Mouse (Mus musculus) urinary bladder, postnatal 4 days (tissue): Measurements from ENCODE around the gene Vmn1r183.
"Not testable (repeated sequence)": the region's sequence is repeated elsewhere in the genome, so short reads cannot be mapped to it uniquely, and the experiment has no call there.

Experiments used
- DNase-seq, 2 experiments: peaks; one replicate each; pipeline ENCODE4 v3.0.0; 2021 to 2022; ENCODE audit warnings: low spot score in 2 of 2

Vmn1r183 gene

DNA sequence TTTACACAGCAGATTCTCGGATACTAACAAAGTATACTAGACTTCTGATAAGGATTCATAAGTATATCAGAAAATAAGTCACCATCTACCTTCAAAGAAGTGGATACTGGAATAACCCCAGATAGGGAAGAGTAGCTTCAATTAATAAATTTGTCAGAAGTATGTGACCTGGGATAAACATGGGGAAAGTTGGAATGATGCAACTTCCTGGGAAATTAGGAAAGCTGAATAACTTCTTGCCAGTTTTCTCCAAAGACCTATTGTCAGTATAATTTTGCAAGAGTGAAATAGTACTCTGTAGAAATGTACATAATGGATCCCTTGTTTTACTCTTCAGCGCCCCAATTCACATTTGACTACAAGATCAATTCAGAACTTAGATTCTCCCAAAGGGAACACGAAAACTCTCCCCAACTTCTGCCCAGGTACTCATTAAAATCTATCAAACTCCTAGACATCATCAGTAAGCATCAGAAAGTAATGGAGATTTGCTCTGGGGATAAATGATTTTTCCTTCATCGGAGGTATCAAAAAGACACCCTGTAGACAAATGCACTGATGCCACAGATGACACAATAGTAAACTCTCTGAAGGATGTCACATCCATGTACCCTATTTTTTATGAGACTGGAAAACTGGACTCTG is at the start of gene Vmn1r183:
TSS of gene Vmn1r183 (plus strand) at position 595 of the 645 bp plus-strand sequence.
- no peak for DNase-seq

DNA sequence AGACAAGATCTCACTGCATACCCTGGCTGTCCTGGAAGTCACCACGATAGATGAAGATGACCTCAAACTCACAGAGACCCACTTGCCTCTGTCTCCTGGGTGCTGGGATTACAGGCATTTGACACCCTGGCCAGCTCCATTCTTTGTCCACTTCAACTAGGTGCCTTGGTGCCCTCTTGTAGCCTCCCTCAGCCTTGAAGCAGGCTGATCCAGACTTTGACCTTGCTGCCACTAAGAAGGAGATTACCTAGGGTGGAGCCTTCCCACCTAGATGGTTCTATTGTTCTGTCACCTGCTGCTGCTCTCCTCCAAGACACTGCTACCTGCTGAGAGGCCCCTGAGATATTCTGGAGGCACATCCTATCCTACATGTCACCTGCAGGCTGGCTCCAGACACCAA is 21.4 kb downstream of the Vmn1r183 start:
- DNase-seq = not testable (repeated sequence)

DNA sequence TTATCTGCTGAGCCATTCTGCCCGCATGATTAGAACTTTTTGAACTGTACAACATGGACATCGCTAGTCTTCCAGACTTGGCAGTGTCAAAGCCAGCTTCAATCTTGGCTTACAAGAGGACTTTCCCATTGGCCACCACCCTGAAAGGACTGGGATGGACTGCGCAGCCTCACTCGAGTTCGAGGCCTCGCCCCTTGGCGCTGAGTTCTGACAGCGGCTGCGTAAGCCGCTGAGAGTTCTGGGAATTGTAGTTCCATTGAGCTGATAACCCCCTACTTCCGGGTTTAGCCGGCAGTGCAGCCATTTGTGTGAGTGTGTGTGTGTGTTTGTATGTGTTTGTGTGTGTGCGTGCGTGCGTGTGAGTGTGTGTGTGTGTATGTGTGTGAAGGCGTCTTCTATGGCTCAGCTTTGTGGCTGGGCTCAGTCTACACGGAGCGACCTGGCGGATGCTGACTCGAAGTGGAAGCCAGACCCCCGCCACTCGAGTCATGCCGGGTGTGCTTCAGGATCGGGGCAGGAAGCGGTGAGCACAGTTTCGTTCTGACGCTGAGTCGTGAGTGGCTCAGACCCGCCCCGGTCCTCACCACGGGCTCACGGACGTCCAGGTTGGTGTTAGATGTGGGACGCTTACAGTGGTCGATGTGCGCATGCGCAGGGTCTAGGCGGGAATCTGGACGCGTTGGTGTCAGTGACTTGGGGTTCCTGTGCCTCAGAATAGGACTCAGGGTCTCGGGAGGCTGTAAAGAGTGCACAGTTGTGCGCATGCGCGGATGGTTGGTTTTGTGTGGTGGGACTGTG is 28.8 kb downstream of the Vmn1r183 start, which contains the start of gene Zfp180:
TSS of gene Zfp180 (plus strand) at position 291 of the 798 bp plus-strand sequence.
- peak; percentile 93 for DNase-seq

DNA sequence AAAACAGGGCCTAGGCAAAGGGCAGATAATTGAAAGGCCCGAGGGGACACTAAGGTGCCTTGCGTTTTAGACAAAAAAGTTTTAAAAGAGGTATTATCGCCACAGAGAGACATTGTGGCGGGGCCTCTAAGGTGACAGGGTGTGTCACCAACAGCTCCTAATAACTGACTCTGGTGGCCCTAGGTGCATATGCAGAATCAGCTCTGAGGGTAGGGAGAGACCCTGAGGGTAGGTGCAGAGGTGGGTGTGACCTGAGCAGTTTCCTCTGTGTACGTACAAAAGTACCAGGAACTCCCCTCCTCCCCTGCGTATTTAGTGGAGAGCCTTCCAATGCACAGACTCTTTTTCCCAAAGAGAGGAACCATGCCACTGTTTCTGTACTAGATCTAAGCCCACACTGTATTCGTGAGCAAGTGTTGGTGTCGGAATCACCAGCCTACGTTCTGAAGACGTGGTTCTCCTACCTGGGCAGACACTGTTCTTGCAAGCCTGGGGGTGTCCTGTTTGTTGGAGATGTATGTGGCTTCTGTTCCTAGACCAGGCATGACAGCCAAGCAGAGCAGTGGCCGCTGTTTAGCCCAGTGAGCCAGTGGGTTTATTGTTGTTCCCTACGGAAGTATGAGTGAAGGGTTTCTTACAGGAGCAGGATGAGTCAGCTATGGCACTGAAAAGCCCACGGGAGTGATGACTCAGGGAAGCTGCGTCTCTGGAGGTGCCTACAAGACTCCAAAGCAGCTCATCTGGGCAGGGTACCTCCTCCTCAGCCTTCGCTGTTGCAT is 29.6 kb downstream of the Vmn1r183 start:
- peak in 1 of 2 experiments; percentile 50 for DNase-seq

DNA sequence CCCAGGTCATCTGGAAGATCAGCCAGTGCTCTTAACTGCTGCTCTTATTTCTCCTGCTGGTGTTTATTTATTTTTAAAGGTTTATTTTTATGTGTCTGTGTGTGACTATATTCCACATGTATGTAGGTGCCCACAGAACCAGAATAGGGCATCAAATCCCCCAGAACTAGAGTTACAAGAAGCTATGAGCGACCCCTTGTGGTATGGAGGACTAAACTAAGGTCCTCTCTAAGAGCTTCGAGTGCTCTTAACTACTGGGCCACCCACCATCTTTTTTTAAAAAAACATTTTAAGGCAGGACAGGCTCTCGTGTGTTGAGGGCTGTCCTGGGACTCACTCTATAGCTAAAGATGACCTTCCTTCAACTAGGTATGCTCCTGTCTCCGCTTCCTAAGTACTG is 33.8 kb downstream of the Vmn1r183 start:
- no peak for DNase-seq

DNA sequence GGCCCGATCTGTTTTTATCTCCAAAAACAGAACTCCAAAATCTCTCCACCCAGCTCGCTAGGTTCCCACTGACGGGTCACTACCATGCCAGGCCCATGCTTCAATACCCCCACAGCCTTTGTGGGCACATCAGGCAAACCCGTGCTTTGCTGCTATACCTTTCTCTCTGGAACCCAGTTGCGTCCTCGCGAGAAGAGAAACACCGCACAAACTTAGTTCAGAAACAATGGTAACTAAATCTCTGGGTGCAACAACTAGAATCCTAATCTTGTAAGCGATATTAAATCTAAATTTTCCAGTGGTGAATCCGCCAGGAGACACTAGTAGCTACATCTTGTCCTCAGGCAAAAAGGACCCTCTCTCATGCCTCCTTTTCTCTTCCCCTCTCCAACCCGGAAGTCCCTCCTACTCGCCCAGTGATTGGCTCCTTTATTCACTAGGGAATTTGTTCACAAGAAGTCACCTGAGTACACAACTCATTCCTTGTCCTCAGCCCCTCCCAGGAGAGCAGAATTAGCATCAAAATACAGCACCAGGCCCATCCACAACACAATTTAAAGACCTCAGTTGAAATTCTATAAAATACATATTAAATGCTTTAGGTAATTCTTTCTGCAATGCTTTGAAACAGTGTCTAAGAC is 34.6 kb downstream of the Vmn1r183 start:
- DNase-seq = no peak

DNA sequence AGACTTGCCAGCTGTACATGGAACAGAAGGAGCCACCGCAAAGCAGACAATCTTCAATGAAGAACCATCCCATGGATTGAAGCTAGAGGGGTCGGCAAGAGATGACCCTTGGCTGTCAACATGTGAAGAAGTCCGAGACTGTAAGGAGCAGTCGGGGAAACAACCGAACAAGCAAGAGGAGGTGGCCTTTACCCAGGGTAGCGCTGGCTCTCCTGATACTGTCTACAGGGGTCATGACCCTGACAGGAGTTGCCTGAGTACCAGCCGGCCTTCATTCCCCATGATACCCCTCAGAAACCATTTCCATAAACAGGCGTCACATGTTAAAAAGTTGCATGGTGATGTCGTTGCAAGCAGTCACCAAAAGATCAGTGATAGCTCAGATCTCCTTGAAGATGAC is 51.3 kb downstream of the Vmn1r183 start:
- peak in 1 of 2 experiments; percentile 60 for DNase-seq

DNA sequence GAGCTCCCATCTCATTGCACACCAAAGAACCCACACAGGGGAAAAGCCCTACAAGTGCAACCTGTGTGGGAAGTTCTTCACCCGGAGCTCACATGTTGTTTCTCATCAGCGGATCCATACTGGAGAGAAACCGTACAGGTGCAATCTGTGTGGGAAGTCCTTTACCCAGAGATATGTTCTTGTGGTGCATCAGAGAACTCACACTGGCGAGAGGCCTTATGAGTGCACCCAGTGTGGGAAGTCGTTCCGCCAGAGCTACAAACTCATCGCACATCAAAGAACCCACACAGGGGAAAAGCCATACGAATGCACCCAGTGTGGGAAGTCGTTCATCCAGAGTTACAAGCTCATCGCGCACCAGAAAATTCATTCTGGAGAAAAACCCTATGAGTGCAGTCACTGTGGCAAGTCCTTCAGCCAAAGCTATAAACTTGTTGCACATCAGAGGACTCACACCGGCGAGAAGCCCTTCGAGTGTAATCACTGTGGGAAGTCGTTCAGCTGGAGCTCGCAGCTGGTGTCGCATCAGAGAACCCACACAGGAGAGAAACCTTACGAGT is 52.2 kb downstream of the Vmn1r183 start:
- no peak for DNase-seq

DNA sequence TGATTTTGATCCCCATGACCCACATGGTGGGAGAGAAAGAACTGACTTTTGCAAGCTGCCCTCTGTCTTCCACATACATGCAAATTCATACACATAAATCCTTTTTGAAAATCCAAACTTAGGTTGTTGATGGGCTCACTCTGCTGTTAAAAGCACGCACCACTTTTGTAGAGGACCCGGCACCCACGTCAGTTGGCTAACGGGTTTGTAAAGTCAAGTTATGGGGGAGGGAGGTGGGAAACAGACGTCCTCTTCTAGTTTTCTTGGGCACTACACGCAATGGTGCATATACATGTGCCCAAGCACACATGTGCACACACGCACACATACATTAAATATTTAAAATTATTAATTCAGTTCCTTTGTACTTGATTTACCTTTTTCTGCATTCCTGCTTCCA is 57.8 kb downstream of the Vmn1r183 start:
- no peak for DNase-seq

DNA sequence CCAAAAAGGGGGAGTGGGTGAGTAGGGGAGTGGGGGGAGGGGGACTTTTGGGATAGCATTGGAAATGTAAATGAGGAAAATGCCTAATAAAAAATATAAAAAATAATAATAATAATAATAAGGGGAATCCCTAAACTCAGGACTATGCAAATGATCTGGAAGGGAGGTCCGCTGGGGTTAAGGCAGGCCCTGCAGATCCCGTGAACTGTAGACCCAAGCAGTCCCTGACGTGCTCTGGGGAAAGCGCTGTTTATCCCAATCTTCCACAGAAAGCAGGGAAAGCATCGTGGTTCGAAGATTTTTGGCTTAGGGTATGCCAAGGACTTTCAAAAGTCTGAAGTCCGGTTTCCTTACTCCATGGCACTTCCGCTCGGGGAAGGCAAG is 58.7 kb downstream of the Vmn1r183 start:
- DNase-seq = no peak

DNA sequence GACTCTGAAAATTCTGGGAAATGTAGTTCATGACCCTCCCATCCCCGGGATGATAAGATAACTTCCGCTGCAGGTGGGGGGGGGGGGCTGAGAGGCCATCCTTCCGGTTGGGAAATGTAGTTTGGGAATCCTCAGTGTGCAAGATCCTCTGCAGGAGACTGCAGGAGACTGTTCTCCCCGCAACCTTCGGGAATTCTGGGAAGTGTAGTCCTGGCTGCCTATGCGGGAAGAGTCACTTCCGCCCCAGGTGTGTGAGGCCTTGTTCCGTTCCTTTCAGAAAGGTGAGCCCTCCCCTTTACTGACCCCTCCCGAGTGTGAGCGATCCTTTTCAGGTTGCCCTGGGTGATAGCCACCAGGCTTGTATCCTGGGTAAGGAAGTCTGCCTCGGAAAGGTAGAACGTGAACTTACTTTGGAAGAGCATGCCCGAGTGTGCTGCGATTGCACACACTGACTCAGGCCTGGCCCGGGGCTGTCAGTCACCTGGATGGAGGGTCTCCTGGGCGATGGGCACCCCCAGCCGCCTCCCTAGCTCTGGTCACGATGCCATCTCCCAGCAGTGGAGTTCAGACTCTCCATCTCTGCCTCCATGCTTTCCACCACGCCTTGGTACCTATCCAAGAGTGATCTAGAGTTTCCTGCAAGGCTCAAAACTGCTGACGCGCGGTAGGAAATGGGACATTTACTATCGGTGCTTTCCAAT is 59.3 kb downstream of the Vmn1r183 start, which contains the start of gene Zfp112:
TSS of gene Zfp112 (plus strand) at position 159 of the 701 bp plus-strand sequence.
- DNase-seq = peak in 1 of 2 experiments; percentile 70

DNA sequence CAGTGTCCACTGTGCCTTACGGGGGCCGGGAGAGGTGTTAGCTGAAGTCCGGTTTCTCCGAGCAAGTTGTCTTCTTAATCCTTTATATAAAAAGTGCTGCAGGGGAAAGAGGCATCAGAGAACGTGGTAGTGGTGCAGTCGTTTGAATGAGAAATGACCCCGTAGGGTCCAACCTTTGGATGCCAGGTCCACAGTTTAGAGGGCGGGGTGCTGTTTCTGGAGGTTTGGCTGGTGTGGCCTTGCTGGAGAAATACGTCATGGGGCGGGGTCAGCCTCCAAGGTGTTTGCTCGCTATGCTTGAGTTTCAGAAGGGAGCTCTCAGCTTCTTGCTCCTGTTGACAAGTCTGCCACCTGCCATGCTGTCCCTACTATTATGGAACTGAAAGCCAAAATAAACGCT is 59.9 kb downstream of the Vmn1r183 start:
- DNase-seq = peak in 1 of 2 experiments; percentile 26
